Mouse (Mus musculus): Measurements from ENCODE around the gene Kcnj16. TPM values are rescaled to one million over a fixed set of nuclear protein-coding genes. Genes with fewer than 3 reads are reported as not detected.

Kcnj16 gene
- total and polyA plus RNA-seq, 2 experiments from 2014 or later: not detected

GRCm38 (mm10) chr11:110961592-110962021, 6.2 kb upstream of the Kcnj16 start:
- Histone ChIP-seq H3K9ac (replicated peaks; ENCODE audit: low read depth, low read length) (no peak overlapping the region), H3K4me1 (ENCODE audit: control insufficient read depth, insufficient read depth) (no peaks in the 10 kb centered on the region), H3K4me3 (ENCODE audit: low read depth, low read length) (no peak overlapping the region), H3K36me3 (replicated peaks; ENCODE audit: control insufficient read depth, insufficient read depth, low read length) (no peaks in the 10 kb centered on the region), H3K4me2 (ENCODE audit: low read depth, low read length) (no peak overlapping the region), H3K9me3 (replicated peaks; ENCODE audit: control insufficient read depth, low read length) (no peaks in the 10 kb centered on the region), H3K27ac (ENCODE audit: low read depth) (no peak overlapping the region), H3K27me3 (ENCODE audit: control insufficient read depth, insufficient read depth, low read length) (no peaks in the 10 kb centered on the region)
- no peak for DNase-seq (ENCODE audit: low spot score)
- ATAC-seq (ENCODE audit: insufficient read depth, low read depth): no peak
- no peak for TF ChIP-seq EP300 (IDR thresholded peaks at IDR 0.05; ENCODE audit: low read depth)
- TF ChIP-seq CTCF (IDR thresholded peaks at IDR 0.05; ENCODE audit: low read depth): no peak
- WGBS: 22% methylated on average over 5 of the region's 5 CpGs

GRCm38 (mm10) chr11:110967019-110967761, 643 bp upstream of the Kcnj16 start:
- H3K9ac ChIP-seq (replicated peaks; ENCODE audit: low read depth, low read length): no peak overlapping the region
- no peaks in the 10 kb centered on the region for H3K27me3 ChIP-seq (ENCODE audit: control insufficient read depth, insufficient read depth, low read length)
- TF ChIP-seq EP300 (IDR thresholded peaks at IDR 0.05; ENCODE audit: low read depth): no peak
- H3K4me3 ChIP-seq (ENCODE audit: low read depth, low read length): no peak overlapping the region
- no peak for ATAC-seq (ENCODE audit: insufficient read depth, low read depth)
- no peak for DNase-seq (ENCODE audit: low spot score)
- no peaks in the 10 kb centered on the region for H3K36me3 ChIP-seq (replicated peaks; ENCODE audit: control insufficient read depth, insufficient read depth, low read length)
- no peak overlapping the region for H3K27ac ChIP-seq (ENCODE audit: low read depth)
- WGBS: 79% methylated on average over 11 of the region's 11 CpGs
- no peaks in the 10 kb centered on the region for H3K4me1 ChIP-seq (ENCODE audit: control insufficient read depth, insufficient read depth)
- H3K4me2 ChIP-seq (ENCODE audit: low read depth, low read length): no peak overlapping the region
- no peaks in the 10 kb centered on the region for H3K9me3 ChIP-seq (replicated peaks; ENCODE audit: control insufficient read depth, low read length)

DNA sequence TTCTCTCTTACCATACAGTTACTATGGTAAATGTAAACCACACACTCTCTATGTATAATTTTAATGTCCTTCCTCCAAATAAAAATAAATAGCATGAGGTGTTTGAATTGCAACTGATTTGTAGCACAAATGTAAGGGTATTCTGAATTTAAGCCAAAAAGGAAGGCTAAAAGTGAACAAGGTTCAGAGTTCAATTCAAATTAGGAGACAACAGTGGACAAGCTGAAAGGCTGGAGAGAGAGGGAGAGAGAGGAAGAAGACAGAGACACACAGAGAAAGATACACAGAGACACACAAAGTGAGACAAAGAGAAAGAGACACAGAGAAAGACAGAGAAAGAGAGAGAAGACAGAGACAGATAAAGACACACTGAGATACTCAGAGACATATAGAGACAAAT, 1.1 kb downstream of the Kcnj16 start:
- ATAC-seq (ENCODE audit: insufficient read depth, low read depth): no peak
- Histone ChIP-seq H3K4me1 (ENCODE audit: control insufficient read depth, insufficient read depth) (no peaks in the 10 kb centered on the region), H3K4me3 (ENCODE audit: low read depth, low read length) (no peak overlapping the region), H3K9me3 (replicated peaks; ENCODE audit: control insufficient read depth, low read length) (no peaks in the 10 kb centered on the region), H3K27ac (ENCODE audit: low read depth) (no peak overlapping the region), H3K4me2 (ENCODE audit: low read depth, low read length) (no peak overlapping the region), H3K9ac (replicated peaks; ENCODE audit: low read depth, low read length) (no peak overlapping the region), H3K36me3 (replicated peaks; ENCODE audit: control insufficient read depth, insufficient read depth, low read length) (no peaks in the 10 kb centered on the region), H3K27me3 (ENCODE audit: control insufficient read depth, insufficient read depth, low read length) (no peaks in the 10 kb centered on the region)
- no peak for DNase-seq (ENCODE audit: low spot score)
- TF ChIP-seq CTCF (IDR thresholded peaks at IDR 0.05; ENCODE audit: low read depth) (no peak), EP300 (IDR thresholded peaks at IDR 0.05; ENCODE audit: low read depth) (no peak)

DNA sequence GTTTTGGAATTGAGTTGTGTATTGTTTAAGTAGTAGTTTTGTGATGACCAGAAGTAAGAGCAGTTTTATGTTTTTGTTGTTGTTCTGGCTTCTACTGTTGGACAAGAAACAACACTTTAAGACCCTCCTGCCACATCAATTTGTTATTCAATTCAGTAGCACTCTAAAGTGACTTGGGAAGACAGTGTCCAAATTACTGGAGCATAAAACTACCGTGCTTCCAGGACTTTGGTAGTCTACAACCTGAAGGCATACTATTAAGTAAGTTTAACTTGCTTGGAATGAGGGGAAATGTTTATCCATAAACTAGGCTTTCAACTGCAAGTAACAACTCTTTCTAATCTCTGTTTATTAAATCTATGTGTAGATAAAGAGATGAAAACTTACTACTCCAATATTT, 17.7 kb downstream of the Kcnj16 start:
- Histone ChIP-seq H3K9me3 (replicated peaks; ENCODE audit: control insufficient read depth, low read length) (no peaks in the 10 kb centered on the region), H3K4me1 (ENCODE audit: control insufficient read depth, insufficient read depth) (no peaks in the 10 kb centered on the region), H3K27ac (ENCODE audit: low read depth) (no peak overlapping the region), H3K4me2 (ENCODE audit: low read depth, low read length) (no peak overlapping the region), H3K4me3 (ENCODE audit: low read depth, low read length) (no peak overlapping the region), H3K36me3 (replicated peaks; ENCODE audit: control insufficient read depth, insufficient read depth, low read length) (no peaks in the 10 kb centered on the region), H3K27me3 (ENCODE audit: control insufficient read depth, insufficient read depth, low read length) (no peaks in the 10 kb centered on the region), H3K9ac (replicated peaks; ENCODE audit: low read depth, low read length) (no peak overlapping the region)
- ATAC-seq (ENCODE audit: insufficient read depth, low read depth) (no peak), DNase-seq (ENCODE audit: low spot score) (no peak)
- TF ChIP-seq CTCF (IDR thresholded peaks at IDR 0.05; ENCODE audit: low read depth): no peak
- no peak for TF ChIP-seq EP300 (IDR thresholded peaks at IDR 0.05; ENCODE audit: low read depth)
- WGBS: 73% methylated on average over 1 of the region's 1 CpGs

DNA sequence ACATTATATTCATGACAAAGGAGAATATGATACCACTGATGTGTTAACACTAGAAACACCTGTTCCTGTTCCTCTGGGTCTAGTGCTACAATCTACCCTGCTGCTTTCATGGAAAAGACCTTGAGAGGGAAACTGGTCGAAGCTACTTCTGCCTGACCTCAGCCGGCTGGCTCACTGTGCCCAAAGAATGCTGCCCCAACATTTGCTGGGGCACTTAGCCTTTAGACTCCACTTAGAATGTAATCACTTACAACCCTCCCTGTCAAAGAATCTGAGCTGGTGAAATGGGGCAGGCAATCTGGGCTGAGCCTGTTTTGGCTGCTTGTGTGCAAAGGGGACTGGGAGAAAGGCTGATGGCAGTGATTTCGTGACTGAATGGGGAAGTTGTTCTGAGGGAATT, 18.1 kb downstream of the Kcnj16 start:
- H3K9ac ChIP-seq (replicated peaks; ENCODE audit: low read depth, low read length): no peak overlapping the region
- no peaks in the 10 kb centered on the region for H3K36me3 ChIP-seq (replicated peaks; ENCODE audit: control insufficient read depth, insufficient read depth, low read length)
- peak; percentile 7 for DNase-seq (ENCODE audit: low spot score)
- H3K27ac ChIP-seq (ENCODE audit: low read depth): no peak overlapping the region
- no peaks in the 10 kb centered on the region for H3K4me1 ChIP-seq (ENCODE audit: control insufficient read depth, insufficient read depth)
- H3K9me3 ChIP-seq (replicated peaks; ENCODE audit: control insufficient read depth, low read length): no peaks in the 10 kb centered on the region
- no peaks in the 10 kb centered on the region for H3K27me3 ChIP-seq (ENCODE audit: control insufficient read depth, insufficient read depth, low read length)
- WGBS: 21% methylated on average over 3 of the region's 3 CpGs
- no peak overlapping the region for H3K4me3 ChIP-seq (ENCODE audit: low read depth, low read length)
- H3K4me2 ChIP-seq (ENCODE audit: low read depth, low read length): no peak overlapping the region
- ATAC-seq (ENCODE audit: insufficient read depth, low read depth): 0 out of 2 replicates have a peak, but pooled peaks have one; percentile 24
- TF ChIP-seq EP300 (IDR thresholded peaks at IDR 0.05; ENCODE audit: low read depth): no peak
- no peak for TF ChIP-seq CTCF (IDR thresholded peaks at IDR 0.05; ENCODE audit: low read depth)

DNA sequence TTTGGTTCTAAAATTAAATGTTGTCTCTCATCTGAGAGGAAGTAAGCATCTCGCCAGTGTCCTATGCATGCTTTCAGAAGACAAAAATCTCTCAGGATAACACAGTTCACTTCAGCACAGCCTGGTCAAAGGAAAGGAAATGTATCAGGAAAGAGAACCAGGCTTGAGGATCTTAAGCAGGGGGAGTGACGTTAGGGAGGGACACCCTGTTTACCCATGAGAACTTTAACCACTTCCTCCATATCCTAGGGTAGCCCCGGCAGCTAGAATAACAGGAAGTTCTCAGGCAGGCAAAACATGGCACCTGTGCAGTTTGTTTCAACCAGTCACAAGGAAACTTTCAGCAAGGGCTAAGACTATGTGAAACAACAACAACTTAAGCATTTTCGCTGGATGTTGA, 25.8 kb downstream of the Kcnj16 start:
- 40% methylated on average over 4 of the region's 4 CpGs for WGBS
- H3K9ac ChIP-seq (replicated peaks; ENCODE audit: low read depth, low read length): no peak overlapping the region
- H3K4me3 ChIP-seq (ENCODE audit: low read depth, low read length): no peak overlapping the region
- H3K27ac ChIP-seq (ENCODE audit: low read depth): peak overlapping the region; percentile 32; the same call in 1 of the 2 replicates
- no peaks in the 10 kb centered on the region for H3K36me3 ChIP-seq (replicated peaks; ENCODE audit: control insufficient read depth, insufficient read depth, low read length)
- no peak for TF ChIP-seq CTCF (IDR thresholded peaks at IDR 0.05; ENCODE audit: low read depth)
- TF ChIP-seq EP300 (IDR thresholded peaks at IDR 0.05; ENCODE audit: low read depth): peak; percentile 46; the same call in 1 of the 2 replicates
- H3K4me2 ChIP-seq (ENCODE audit: low read depth, low read length): no peak overlapping the region
- no peaks in the 10 kb centered on the region for H3K9me3 ChIP-seq (replicated peaks; ENCODE audit: control insufficient read depth, low read length)
- no peak for ATAC-seq (ENCODE audit: insufficient read depth, low read depth)
- no peaks in the 10 kb centered on the region for H3K27me3 ChIP-seq (ENCODE audit: control insufficient read depth, insufficient read depth, low read length)
- H3K4me1 ChIP-seq (ENCODE audit: control insufficient read depth, insufficient read depth): no peaks in the 10 kb centered on the region
- peak; percentile 30 for DNase-seq (ENCODE audit: low spot score)

All from heart, postnatal 0 days (tissue).